ENCODE assay signal across 12 mouse cellular contexts in genomic region chr13:42060846-42061630, GRCm38 (mm10). TPM values are rescaled to one million over a fixed set of nuclear protein-coding genes. Genes with fewer than 3 reads are reported as not detected.
A peak's percentile ranks its signal among the peaks of the same experiment; 100 is the strongest.
DNase-seq lines count a peak whose midpoint lies in the region; ATAC-seq and TF ChIP-seq lines count a peak whose summit lies in the region.
"Had no signal": no experiment of that assay in that cellular context is flagged by ENCODE, and none has a peak within 500 bp of the region (broad histone marks: within the 10 kb centered on the region; RNA-seq: fewer than 3 reads in every experiment).

No protein-coding gene starts in this region.

- H3K9me3 ChIP-seq in neural tube, embryonic 15.5 days (replicated peaks): no peaks in the 10 kb centered on the region
- H3K9me3 ChIP-seq in midbrain, postnatal 0 days (ENCODE audit: low read length): no peaks in the 10 kb centered on the region
- H3K9me3 ChIP-seq: forebrain, embryonic 15.5 days; hindbrain, embryonic 15.5 days; midbrain, embryonic 12.5 days had no signal

- H3K4me2 ChIP-seq in neural tube, embryonic 15.5 days: no peak overlapping the region
- H3K4me2 ChIP-seq in midbrain, postnatal 0 days (ENCODE audit: low read depth, low read length, poor library complexity, severe bottlenecking): no peak overlapping the region
- H3K4me2 ChIP-seq: forebrain, embryonic 15.5 days; hindbrain, embryonic 15.5 days; midbrain, embryonic 12.5 days had no signal

- H3K27ac ChIP-seq in neural tube, embryonic 15.5 days (replicated peaks): no peak overlapping the region
- no peak overlapping the region for H3K27ac ChIP-seq in midbrain, postnatal 0 days (ENCODE audit: low read depth, low read length)
- H3K27ac ChIP-seq: forebrain, embryonic 15.5 days; hindbrain, embryonic 15.5 days; midbrain, embryonic 12.5 days had no signal

- H3K36me3 ChIP-seq in neural tube, embryonic 15.5 days: peaks cover 10% of the 10 kb centered on the region; the same call in 1 of the 2 replicates
- peaks cover 5% of the 10 kb centered on the region for H3K36me3 ChIP-seq in midbrain, postnatal 0 days (ENCODE audit: insufficient read depth, low read length)

- no peak overlapping the region for H3K4me3 ChIP-seq in neural tube, embryonic 15.5 days (replicated peaks)
- no peak overlapping the region for H3K4me3 ChIP-seq in midbrain, postnatal 0 days (ENCODE audit: low read depth, low read length)
- H3K4me3 ChIP-seq: forebrain, embryonic 15.5 days; hindbrain, embryonic 15.5 days; midbrain, embryonic 12.5 days had no signal

- H3K27me3 ChIP-seq in neural tube, embryonic 15.5 days (replicated peaks): no peaks in the 10 kb centered on the region
- H3K27me3 ChIP-seq in midbrain, postnatal 0 days (ENCODE audit: insufficient read depth, low read length): no peaks in the 10 kb centered on the region
- H3K27me3 ChIP-seq: forebrain, embryonic 15.5 days; hindbrain, embryonic 15.5 days; midbrain, embryonic 12.5 days had no signal

- WGBS in neural tube, embryonic 15.5 days: 88% methylated on average over 10 of the region's 10 CpGs
- 89% methylated on average over 10 of the region's 10 CpGs for WGBS in midbrain, postnatal 0 days

- no peak for TF ChIP-seq CTCF in midbrain, postnatal 0 days (IDR thresholded peaks at IDR 0.05)

- ATAC-seq in neural tube, embryonic 15.5 days (ENCODE audit: low FRiP score): no peak
- ATAC-seq in midbrain, postnatal 0 days (ENCODE audit: low FRiP score): no peak
- ATAC-seq: forebrain, embryonic 15.5 days had no signal

- H3K4me1 ChIP-seq in neural tube, embryonic 15.5 days: 0 out of 2 replicates have a peak, but pooled peaks cover 4% of the 10 kb centered on the region
- H3K4me1 ChIP-seq in midbrain, postnatal 0 days (ENCODE audit: insufficient read depth, low read length): no peaks in the 10 kb centered on the region
- H3K4me1 ChIP-seq: forebrain, embryonic 15.5 days; hindbrain, embryonic 15.5 days; midbrain, embryonic 12.5 days had no signal

- H3K9ac ChIP-seq in neural tube, embryonic 15.5 days (replicated peaks): no peak overlapping the region
- H3K9ac ChIP-seq in midbrain, postnatal 0 days (replicated peaks; ENCODE audit: low read length, poor library complexity, severe bottlenecking): no peak overlapping the region
- H3K9ac ChIP-seq: forebrain, embryonic 15.5 days; hindbrain, embryonic 15.5 days; midbrain, embryonic 12.5 days had no signal

- intact Hi-C loops in gastrocnemius, postnatal 14 days (cut with DNase I; ENCODE audit: low total_unique reads): no loop called here

- peak; percentile 16 for DNase-seq in gastrocnemius, postnatal 14 days
- DNase-seq in gastrocnemius, adult 8-10 months (ENCODE audit: low spot score in 2 of 2): no peak
- peak; percentile 50 for DNase-seq in CD4-positive helper T cell, adult 2 months (ENCODE audit: low read depth, low spot score)
- DNase-seq in kidney, postnatal 14 days: peak; percentile 22
- DNase-seq in naive thymus-derived CD4-positive, alpha-beta T cell, adult 2 months (ENCODE audit: low read depth): peak; percentile 67
- no peak for DNase-seq in cerebellum, adult 18-20 months
- DNase-seq in midbrain, postnatal 0 days (ENCODE audit: low spot score): no peak
- DNase-seq: adrenal gland, adult 2 months had no signal

RNA-seq across cellular contexts. Expression of gene Hivep1, which starts 9.2 kb away (rescaled TPM):
- 10 to 100 TPM; 12.1 to 16.2 TPM for total RNA-seq in gastrocnemius, postnatal 14 days (2021)
- total RNA-seq in gastrocnemius, adult 8-10 months (2022): 10 to 100 TPM in 3 of 4 experiments, 1 to 10 TPM in 1; 8.3 to 16.7 (median 12.6) TPM
- polyA plus RNA-seq in neural tube, embryonic 15.5 days (2015; fragmentation: Nextera tagmentation; extraction: Ambion mirVana): 15.6 and 17.6 TPM in 2 replicates
- 37.2 and 38.0 TPM in 2 replicates for total RNA-seq in midbrain, postnatal 0 days (2014; rRNA removed)
- polyA plus RNA-seq in midbrain, postnatal 0 days (2015; fragmentation: Nextera tagmentation; extraction: Ambion mirVana): 13.8 and 19.5 TPM in 2 replicates

Comparison
In these comparisons a context has a peak if more than half of its experiments do, and no peak if none do; other contexts are left out.
1. DNase-seq: peak in gastrocnemius, postnatal 14 days (single experiment), CD4-positive helper T cell, adult 2 months (single experiment), kidney, postnatal 14 days (single experiment) and naive thymus-derived CD4-positive, alpha-beta T cell, adult 2 months (single experiment); none in gastrocnemius, adult 8-10 months (0 of 2), cerebellum, adult 18-20 months (0 of 2) and midbrain, postnatal 0 days (single experiment).